Mouse (Mus musculus) hindbrain, embryonic 12.5 days (tissue): ENCODE data around the gene Nmrk2. TPM values are rescaled to one million over a fixed set of nuclear protein-coding genes. Genes with fewer than 3 reads are reported as not detected.
"Not testable (repeated sequence)": the region's sequence is repeated elsewhere in the genome, so short reads cannot be mapped to it uniquely, and the experiment has no call there.

Experiments used
- ATAC-seq: fragments of 200-750 bp; cut with Nextera tagmentation; 2 replicates; pipeline ENCODE4 v1.8.0; 2017; ENCODE audit warnings: moderate TSS enrichment; ENCODE audit not compliant: low FRiP score
- H3K27ac ChIP-seq: fragments of 300-500 bp; sonication (generic); 2 replicates; pipeline ENCODE4 v1.5.1; 2016; ENCODE audit warnings: mild to moderate bottlenecking
- H3K27me3 ChIP-seq: fragments of 300-500 bp; sonication (generic); 2 replicates; pipeline ENCODE4 v1.6.1; 2016; ENCODE audit warnings: mild to moderate bottlenecking
- H3K36me3 ChIP-seq: fragments of 300-500 bp; sonication (generic); 2 replicates; pipeline ENCODE4 v1.6.1; 2016; ENCODE audit warnings: mild to moderate bottlenecking
- H3K4me1 ChIP-seq: fragments of 300-500 bp; sonication (generic); 2 replicates; pipeline ENCODE4 v1.6.1; 2016
- H3K4me2 ChIP-seq: fragments of 300-500 bp; sonication (generic); replicated peaks from 2 replicates; pipeline ENCODE4 v1.6.1; 2016; ENCODE audit warnings: mild to moderate bottlenecking
- H3K4me3 ChIP-seq: fragments of 300-500 bp; sonication (generic); 2 replicates; pipeline ENCODE4 v1.5.1; 2016; ENCODE audit warnings: mild to moderate bottlenecking
- H3K9ac ChIP-seq: fragments of 300-500 bp; sonication (generic); 2 replicates; pipeline ENCODE4 v1.6.1; 2016; ENCODE audit warnings: mild to moderate bottlenecking, moderate library complexity
- H3K9me3 ChIP-seq: fragments of 300-500 bp; sonication (generic); replicated peaks from 2 replicates; pipeline ENCODE4 v1.6.1; 2016; ENCODE audit warnings: mild to moderate bottlenecking
- WGBS: fragments of 180-500 bp; shearing (Covaris S2); methylation state at CpG from one replicate; pipeline ENCODE4 v1.1.7; 2016; 5-methylcytosine and 5-hydroxymethylcytosine counted together
- polyA plus RNA-seq: library from polyadenylated mRNA; unstranded; fragments of >200 nt; fragmentation: Nextera tagmentation; extraction: Ambion mirVana; gene quantifications from 2 replicates; pipeline ENCODE4 v1.2.1, GENCODE M21; 2016

The Nmrk2 gene
- polyA plus RNA-seq, 1 experiment from 2014 or later, result not detected

DNA sequence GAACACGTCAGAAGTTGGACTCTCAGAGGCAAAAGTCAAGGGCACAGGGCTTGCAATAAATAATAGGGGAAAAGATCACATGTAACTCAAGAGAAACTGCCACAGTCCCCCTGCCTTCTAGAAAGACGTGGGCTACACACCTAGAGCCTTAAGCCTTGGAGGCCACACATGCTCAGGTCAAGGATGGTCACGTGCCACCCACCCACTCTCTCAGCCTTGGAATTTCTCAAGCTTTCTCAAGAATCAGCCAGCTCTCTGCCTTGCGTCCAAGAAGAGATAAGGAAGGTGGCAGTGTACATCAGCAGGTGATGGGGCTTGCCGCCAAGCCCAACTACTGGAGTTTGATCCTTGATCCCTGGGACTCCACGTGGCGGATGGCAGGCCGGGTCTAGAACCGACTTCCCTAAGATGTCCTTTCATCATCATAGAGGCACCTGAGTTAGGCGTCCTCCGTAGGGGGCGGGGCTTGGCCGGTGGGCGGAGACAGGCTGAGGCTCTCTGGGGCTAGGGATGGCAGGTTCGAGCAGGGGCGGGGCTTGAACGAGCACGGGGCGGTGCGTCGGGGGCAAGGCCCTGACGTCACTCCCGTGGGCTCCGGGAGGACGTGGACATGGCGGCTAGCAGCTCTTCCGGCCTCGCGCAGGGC is 30.9 kb upstream of the Nmrk2 start, which contains the start of gene Zfr2:
TSS of gene Zfr2 (plus strand) at position 576 of the 646 bp plus-strand sequence.
- Histone ChIP-seq H3K9ac (peak within 1 kb of the TSS; percentile 77), H3K27ac (0 out of 2 replicates have a peak within 1 kb of the TSS, but pooled peaks have one; percentile 23), H3K4me3 (peak within 1 kb of the TSS; percentile 64), H3K36me3 (no peaks in the 10 kb centered on the region), H3K4me2 (peak within 1 kb of the TSS; percentile 78), H3K27me3 (peaks cover 22% of the 10 kb centered on the region), H3K9me3 (no peaks in the 10 kb centered on the region), H3K4me1 (peaks cover 40% of the 10 kb centered on the region)
- ATAC-seq, result peak; percentile 53
- 8% methylated on average over 29 of the region's 29 CpGs for WGBS

DNA sequence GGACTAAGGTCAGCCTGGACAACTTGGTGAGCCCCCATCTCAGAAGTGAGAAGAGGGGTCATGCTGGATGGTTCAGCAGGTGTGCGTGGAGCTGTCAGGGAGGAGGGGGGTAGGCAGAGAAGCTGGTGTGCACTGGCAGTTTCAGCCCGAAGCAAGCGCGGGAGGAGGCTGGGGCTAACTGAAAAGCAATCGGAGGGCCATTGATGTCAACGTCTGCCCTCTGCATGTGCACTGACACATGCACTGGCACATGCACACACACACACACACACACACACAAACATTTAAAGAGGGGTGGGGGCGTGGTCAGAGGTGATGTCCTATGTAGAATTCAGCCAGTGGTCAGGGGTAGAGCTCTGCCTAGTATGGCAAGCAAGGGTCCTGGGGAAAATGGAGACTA is 29.6 kb upstream of the Nmrk2 start:
- 0 out of 2 replicates have a peak, but pooled peaks have one; percentile 1 for ATAC-seq
- peak overlapping the region; percentile 27; the same call in 1 of the 2 replicates for H3K9ac ChIP-seq
- peak overlapping the region; percentile 62 for H3K4me2 ChIP-seq
- H3K9me3 ChIP-seq, result no peaks in the 10 kb centered on the region
- H3K27me3 ChIP-seq, result peaks cover 17% of the 10 kb centered on the region; the same call in 1 of the 2 replicates
- H3K4me3 ChIP-seq, result peak overlapping the region; percentile 58
- H3K27ac ChIP-seq, result peak overlapping the region; percentile 85
- H3K36me3 ChIP-seq, result no peaks in the 10 kb centered on the region
- peaks cover 38% of the 10 kb centered on the region for H3K4me1 ChIP-seq
- WGBS, result 48% methylated on average over 7 of the region's 7 CpGs

DNA sequence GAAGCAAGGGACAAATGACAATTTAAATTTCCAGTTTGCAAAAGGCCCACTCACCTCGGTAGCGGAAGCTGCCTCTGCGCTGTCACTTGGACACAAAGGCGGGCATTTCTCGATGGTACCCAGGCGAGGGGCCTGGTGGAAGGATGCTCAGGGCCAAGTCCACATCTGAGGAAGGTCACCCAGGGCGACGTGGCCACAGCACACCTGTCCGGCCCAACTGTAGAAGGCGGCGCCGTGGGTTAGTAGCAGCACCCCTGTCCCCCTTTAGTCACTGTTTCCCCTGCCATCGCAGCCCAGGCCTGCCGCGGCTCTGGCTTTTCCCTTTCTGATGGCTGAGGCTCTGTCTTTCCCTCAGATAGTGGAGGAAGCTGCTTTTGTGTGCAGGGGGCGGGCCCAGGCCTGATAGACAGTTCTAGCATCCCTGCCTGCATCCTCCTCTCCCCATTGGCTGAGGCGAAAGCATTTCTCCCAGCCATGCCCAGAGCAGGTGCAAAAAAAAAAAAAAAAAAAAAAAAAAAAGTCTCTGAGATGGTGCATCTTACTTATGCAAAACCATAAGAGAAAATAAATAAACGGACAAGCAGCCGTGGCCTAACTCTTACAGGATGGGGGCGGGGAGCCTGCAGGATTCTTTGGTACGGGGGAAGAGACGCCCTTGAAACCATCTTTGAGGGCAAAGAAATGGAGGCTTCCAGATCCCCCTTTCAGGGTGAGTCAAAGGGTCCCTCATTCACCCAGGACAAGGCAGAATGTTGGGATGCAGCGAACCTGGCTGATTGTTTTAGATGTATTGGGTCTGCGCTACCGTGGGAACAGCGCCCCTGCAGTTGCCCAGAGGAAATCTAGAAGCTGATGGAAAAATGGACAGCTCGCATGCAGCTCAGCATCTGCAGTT is 28.8 kb upstream of the Nmrk2 start, which contains the start of gene Atcay:
TSS of gene Atcay (minus strand) at position 396 of the 895 bp plus-strand sequence.
- H3K4me1 ChIP-seq, result peaks cover 36% of the 10 kb centered on the region
- H3K9ac ChIP-seq, result peak within 1 kb of the TSS; percentile 77
- WGBS, result 7% methylated on average over 27 of the region's 27 CpGs
- peak within 1 kb of the TSS; percentile 58 for H3K4me3 ChIP-seq
- no peaks in the 10 kb centered on the region for H3K9me3 ChIP-seq
- H3K27ac ChIP-seq, result peak within 1 kb of the TSS; percentile 85
- no peaks in the 10 kb centered on the region for H3K36me3 ChIP-seq
- H3K4me2 ChIP-seq, result peak within 1 kb of the TSS; percentile 62
- H3K27me3 ChIP-seq, result peaks cover 17% of the 10 kb centered on the region; the same call in 1 of the 2 replicates
- ATAC-seq, result peak; percentile 90

DNA sequence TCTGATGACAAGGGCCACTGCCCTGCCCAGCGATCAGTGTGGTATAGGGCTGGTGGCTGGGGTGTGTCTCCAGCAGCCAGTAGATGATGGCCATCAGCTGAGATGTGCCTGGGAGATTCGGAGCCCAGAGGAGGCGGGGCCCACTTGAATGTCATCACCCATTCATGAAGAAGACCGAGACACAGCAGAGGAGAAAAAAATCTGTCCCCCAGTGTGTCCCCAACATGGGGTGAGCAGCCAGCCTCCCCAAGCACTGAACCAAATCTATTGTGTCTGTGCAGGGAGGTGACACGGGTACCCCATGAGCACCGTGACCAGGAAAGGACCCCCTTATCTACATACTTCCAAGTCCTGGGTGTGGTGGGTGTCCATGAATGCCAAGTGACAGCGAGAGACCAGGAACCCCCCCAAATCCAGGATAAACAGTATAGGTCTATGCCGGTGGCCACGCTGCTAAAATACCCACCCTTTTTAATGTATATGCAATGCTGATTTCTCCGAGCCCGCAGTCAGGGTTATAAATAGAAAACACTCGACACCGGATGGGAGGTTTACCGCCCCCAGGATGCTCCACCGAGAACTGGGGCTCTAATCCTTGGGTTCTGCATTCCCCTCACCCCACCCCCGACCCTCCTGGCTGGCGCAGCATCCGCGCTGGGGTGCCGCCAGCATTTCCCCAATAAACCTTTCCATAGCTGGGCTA is 28.0 kb upstream of the Nmrk2 start:
- Histone ChIP-seq H3K36me3 (no peaks in the 10 kb centered on the region), H3K9ac (peak overlapping the region; percentile 77), H3K9me3 (no peaks in the 10 kb centered on the region), H3K4me1 (peaks cover 36% of the 10 kb centered on the region), H3K4me2 (peak overlapping the region; percentile 62), H3K27ac (peak overlapping the region; percentile 80), H3K27me3 (peaks cover 17% of the 10 kb centered on the region; the same call in 1 of the 2 replicates), H3K4me3 (peak overlapping the region; percentile 58)
- peak; percentile 33; the same call in 1 of the 2 replicates for ATAC-seq
- 10% methylated on average over 20 of the region's 20 CpGs for WGBS

- not testable (repeated sequence) for H3K9me3 ChIP-seq, H3K4me1 ChIP-seq, H3K4me3 ChIP-seq, H3K4me2 ChIP-seq, H3K9ac ChIP-seq, H3K27ac ChIP-seq, H3K27me3 ChIP-seq, ATAC-seq
- H3K36me3 ChIP-seq, result peaks cover 35% of the 10 kb centered on the region
- WGBS, result 73% methylated on average over 2 of the region's 2 CpGs
Measured at GRCm38 (mm10) chr10:81223731-81224130, 21.9 kb upstream of the Nmrk2 start.

- no peaks in the 10 kb centered on the region for H3K27me3 ChIP-seq
- H3K4me2 ChIP-seq, result no peak overlapping the region
- no peaks in the 10 kb centered on the region for H3K4me1 ChIP-seq
- H3K36me3 ChIP-seq, result peaks cover 48% of the 10 kb centered on the region
- H3K27ac ChIP-seq, result no peak overlapping the region
- ATAC-seq, result no peak
- no peaks in the 10 kb centered on the region for H3K9me3 ChIP-seq
- H3K9ac ChIP-seq, result no peak overlapping the region
- 87% methylated on average over 5 of the region's 5 CpGs for WGBS
- H3K4me3 ChIP-seq, result no peak overlapping the region
Measured at GRCm38 (mm10) chr10:81221402-81222015, 19.7 kb upstream of the Nmrk2 start.

DNA sequence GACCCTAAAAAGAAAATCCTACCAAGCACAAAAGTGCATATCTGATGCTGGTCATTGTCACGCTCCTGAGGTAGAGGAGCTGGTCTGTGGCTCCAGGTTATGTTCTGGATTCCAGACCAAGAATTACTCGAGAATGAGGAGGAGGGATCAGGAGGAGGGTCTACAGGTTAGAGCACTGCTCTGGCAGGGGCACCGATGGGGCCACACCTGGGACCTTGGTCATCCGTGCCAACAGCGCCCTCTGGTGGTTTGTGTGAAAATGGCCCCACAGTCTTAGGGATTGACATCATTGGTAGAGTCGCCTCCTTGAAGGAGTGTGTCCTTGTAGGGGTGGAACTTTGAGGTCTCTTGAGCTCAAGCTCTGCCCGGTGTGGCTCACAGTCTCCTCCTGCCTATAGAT is 16.1 kb upstream of the Nmrk2 start:
- WGBS, result 40% methylated on average over 7 of the region's 7 CpGs
- Histone ChIP-seq H3K27ac (no peak overlapping the region), H3K9ac (no peak overlapping the region), H3K36me3 (peaks cover 68% of the 10 kb centered on the region), H3K27me3 (no peaks in the 10 kb centered on the region), H3K4me2 (no peak overlapping the region), H3K4me1 (no peaks in the 10 kb centered on the region), H3K4me3 (no peak overlapping the region), H3K9me3 (no peaks in the 10 kb centered on the region)
- 0 out of 2 replicates have a peak, but pooled peaks have one; percentile 29 for ATAC-seq

- not testable (repeated sequence) for H3K27me3 ChIP-seq, H3K9ac ChIP-seq, H3K4me1 ChIP-seq, H3K4me3 ChIP-seq, H3K27ac ChIP-seq, H3K4me2 ChIP-seq, ATAC-seq, H3K9me3 ChIP-seq
- H3K36me3 ChIP-seq, result peaks cover 75% of the 10 kb centered on the region
- 22% methylated on average over 1 of the region's 1 CpGs for WGBS
Measured at GRCm38 (mm10) chr10:81217267-81217666, 15.4 kb upstream of the Nmrk2 start.

DNA sequence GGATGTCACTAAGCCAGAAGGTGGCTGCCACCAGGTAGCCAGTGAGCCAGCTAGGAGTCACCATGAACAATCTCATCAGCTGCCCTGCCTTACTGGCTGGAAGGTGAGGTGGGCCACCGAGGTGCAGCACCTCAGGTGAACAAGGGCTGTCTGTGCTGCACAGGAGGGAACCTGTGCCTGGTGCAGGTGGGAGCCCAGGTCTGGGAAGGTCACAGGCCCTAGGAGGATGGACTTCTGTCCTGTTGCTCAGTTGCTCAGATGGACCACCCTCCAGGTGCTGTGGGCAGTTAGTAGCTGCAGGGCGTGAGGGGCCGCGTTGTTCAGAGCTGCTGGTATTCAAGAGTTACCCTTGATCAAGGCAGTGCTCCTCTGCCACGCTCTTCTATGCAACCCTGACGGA is 15.0 kb upstream of the Nmrk2 start:
- ATAC-seq, result no peak
- Histone ChIP-seq H3K4me3 (no peak overlapping the region), H3K4me2 (no peak overlapping the region), H3K9me3 (peaks cover 7% of the 10 kb centered on the region; the same call in 1 of the 2 replicates), H3K27me3 (no peaks in the 10 kb centered on the region), H3K36me3 (peaks cover 77% of the 10 kb centered on the region), H3K27ac (no peak overlapping the region), H3K9ac (no peak overlapping the region), H3K4me1 (no peaks in the 10 kb centered on the region)
- WGBS, result 87% methylated on average over 6 of the region's 6 CpGs

DNA sequence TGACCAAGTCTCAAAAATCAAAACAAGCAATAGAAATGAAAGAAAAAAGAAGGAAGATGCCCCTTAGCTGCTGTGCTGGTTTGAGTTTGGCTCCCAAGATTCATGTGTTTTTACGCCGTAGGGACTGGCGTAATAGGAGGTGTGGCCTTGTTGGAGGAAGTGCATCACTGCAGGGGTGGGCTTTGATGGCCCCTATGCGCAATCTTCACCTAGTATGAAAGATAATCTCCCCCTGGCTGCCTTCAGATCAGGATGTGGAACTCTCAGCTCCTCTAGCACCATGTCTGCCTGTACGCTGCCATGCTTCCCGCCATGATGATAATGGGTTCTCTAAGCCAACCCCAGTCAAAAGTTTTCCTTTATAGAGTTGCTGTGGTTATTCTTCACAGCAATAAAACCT is 14.4 kb upstream of the Nmrk2 start:
- Histone ChIP-seq H3K9me3 (peaks cover 9% of the 10 kb centered on the region; the same call in 1 of the 2 replicates), H3K4me1 (no peaks in the 10 kb centered on the region), H3K4me3 (no peak overlapping the region), H3K27ac (no peak overlapping the region), H3K9ac (no peak overlapping the region), H3K36me3 (peaks cover 77% of the 10 kb centered on the region), H3K27me3 (no peaks in the 10 kb centered on the region), H3K4me2 (no peak overlapping the region)
- WGBS, result 95% methylated on average over 6 of the region's 6 CpGs
- ATAC-seq, result no peak

DNA sequence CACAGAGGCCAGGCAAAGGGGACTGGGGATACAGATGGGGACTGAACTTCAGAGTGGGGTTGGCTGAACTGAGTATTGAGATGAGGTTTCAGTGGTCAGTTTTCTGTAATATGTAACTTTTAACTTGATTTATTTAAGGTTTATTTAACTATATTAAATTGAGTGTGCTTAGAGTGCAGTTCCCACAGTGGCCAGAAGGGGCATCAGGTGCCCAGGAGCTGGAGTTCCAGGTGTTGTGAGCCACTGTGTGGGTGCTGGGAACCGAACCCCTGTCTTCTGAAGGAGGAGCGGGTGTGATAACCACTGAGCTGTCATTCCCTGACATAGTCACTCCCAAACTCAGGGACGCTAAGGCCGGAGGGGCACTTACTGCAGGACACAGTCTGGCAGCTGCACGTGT is 8.3 kb upstream of the Nmrk2 start:
- 97% methylated on average over 5 of the region's 5 CpGs for WGBS
- no peaks in the 10 kb centered on the region for H3K4me1 ChIP-seq
- H3K27ac ChIP-seq, result no peak overlapping the region
- no peak overlapping the region for H3K4me2 ChIP-seq
- H3K4me3 ChIP-seq, result no peak overlapping the region
- ATAC-seq, result no peak
- H3K9ac ChIP-seq, result no peak overlapping the region
- H3K9me3 ChIP-seq, result peaks cover 17% of the 10 kb centered on the region
- peaks cover 84% of the 10 kb centered on the region for H3K36me3 ChIP-seq
- no peaks in the 10 kb centered on the region for H3K27me3 ChIP-seq
